Mouse (Mus musculus) stomach, postnatal 0 days (tissue): ENCODE data around the gene Prelid3b.

Source experiments
- CTCF ChIP-seq: IDR thresholded peaks from 2 replicates; pipeline ENCODE4 v1.5.1; 2016; ENCODE audit warnings: antibody characterized with exemption, low read depth, mild to moderate bottlenecking, moderate library complexity
- EP300 ChIP-seq: optimal IDR thresholded peaks from 2 replicates; pipeline ENCODE3; 2016; ENCODE audit warnings: antibody characterized with exemption

DNA sequence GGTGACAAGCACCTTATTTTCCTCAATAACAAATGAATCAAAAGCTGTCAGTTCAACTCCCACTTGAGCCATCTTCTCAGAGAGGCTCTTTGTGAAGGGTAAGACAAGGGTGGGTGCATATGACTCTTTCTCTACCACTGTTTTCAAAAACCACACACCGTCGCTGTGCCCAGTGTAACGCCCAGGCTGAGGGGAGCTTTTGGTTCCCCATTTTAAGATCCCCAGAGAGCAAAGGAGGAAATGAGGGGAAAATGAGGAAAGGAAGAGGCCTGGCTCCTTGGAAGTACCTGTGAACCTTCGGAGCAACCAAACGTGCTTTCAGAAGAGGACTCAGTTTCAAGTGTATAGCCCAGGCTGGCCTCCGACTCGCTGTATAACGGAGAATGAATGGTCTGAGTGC lies 36.9 kb upstream of the Prelid3b start:
- no peak for TF ChIP-seq EP300
- TF ChIP-seq CTCF: no peak
